Mouse (Mus musculus) left cerebral cortex, postnatal 36 days (tissue): ENCODE measurements at regions not wholly inside any gene's neighbourhood (a gene's known extent, or its start where the extent isn't known, plus 50 kb on each side); places are given as distances from the start of the nearest gene placed in this dataset.
A peak's percentile ranks its signal among the peaks of the same experiment; 100 is the strongest.
"Not testable (repeated sequence)": the region's sequence is repeated elsewhere in the genome, so short reads cannot be mapped to it uniquely, and the experiment has no call there.

Experiments used
- DNase-seq, 2 experiments: peaks; one replicate each; pipeline ENCODE4 v3.0.0; 2021 to 2022; ENCODE audit warnings: low spot score in 2 of 2, mixed read lengths in 1 of 2
- intact Hi-C: fragments of 180-260 bp; cut with DNase I; formaldehyde crosslinking; loops from one replicate; pipeline ENCODE4 v1.15.1; 2025

GRCm38 (mm10) chr12:79995521-79996094, 117.2 kb downstream of the Zfp36l1 start:
- intact Hi-C loops: no loop called here

DNA sequence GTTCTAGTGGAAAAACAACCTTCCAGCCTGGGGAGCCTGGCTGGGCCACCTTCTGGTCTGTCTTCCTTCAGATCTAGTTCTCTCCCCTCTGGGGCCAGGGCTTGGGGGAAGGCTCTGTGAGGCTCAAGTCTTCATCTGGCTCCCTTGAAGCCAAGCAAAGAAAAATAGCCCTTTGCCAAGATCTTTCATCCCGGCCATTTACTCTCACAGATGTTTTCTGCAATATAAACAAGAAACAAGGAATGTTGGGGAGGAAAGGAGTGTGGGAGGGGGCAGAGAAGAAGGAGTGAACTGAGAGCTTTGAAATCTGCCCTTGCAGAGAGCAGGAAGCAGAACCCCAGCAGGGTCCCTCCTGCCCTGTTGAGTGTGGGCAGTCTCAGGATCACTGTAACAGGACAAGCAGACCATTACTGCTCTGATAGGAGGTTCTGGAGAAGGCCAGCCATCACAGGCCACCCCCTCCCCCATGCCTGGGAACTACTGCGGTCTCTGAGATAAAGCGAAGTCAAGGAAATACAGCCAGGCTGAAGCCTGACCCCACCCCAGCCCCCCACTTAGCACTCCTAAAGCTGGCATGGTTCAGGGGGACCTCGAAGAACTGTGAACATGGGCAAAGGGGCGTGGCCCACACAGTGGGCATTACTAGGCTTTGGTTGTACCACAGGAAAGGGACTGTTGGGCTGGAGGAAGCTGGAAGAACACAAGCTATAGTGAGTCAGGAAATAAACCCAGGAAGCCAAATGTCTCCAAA, 118.8 kb downstream of the Zfp36l1 start:
- intact Hi-C loops: no loop called here
- no peak for DNase-seq

More at GRCm38 (mm10) chr12:79995521-79996094, 117.2 kb downstream of the Zfp36l1 start:
- DNase-seq: no peak

GRCm38 (mm10) chr12:79991279-79991678, 121.5 kb downstream of the Zfp36l1 start:
- intact Hi-C loops: no loop called here
- no peak for DNase-seq

GRCm38 (mm10) chr12:79990751-79991150, 122.1 kb downstream of the Zfp36l1 start:
- no peak for DNase-seq
- intact Hi-C loops: no loop called here

- intact Hi-C loops: loop anchor here (5.0 kb wide), 1 partner anchor 123 kb away; the partner anchor contains the start of gene Zfp36l1
- DNase-seq: no peak
These were observed 123.2 kb downstream of the Zfp36l1 start for GRCm38 (mm10) chr12:79989582-79990110.

GRCm38 (mm10) chr12:79988401-79989358, 124.1 kb downstream of the Zfp36l1 start:
- DNase-seq: no peak
- intact Hi-C loops: loop anchor here (5.0 kb wide), 1 partner anchor 124 kb away; the partner anchor contains the start of gene Zfp36l1

DNA sequence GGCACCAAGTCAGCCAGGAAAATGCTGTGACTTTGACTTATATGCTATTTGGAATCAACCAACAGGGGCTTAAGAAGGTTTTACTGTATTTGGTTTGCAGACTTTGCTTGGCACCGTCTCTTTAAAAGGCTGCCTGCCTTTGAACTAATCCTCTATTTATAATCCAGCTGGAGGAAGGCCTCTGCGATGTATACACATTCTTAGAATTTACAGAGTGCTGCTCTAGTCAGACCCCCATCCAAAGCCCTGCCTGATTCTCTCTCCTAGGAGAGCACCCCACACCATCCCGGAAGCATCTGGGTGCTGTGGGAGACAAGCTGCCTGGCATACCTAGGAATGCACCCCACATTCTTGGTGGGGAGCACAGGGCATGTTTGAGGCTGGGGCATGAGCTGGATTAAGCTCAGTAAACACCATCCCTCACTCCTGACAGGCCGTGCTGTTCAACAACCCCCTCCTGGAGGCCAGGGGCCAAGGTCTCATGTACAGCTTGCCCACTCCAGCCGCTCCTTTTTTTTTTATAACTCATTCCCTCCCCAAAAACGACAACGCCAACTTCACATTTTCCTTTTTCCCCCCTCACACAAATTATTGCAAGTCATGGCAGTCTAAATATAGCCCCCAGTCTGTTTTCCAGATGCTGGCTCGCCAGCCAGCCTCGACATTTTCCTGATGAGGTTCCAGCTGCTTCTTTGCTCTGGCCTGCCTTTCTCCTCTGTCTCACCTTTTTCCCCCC, 126.4 kb downstream of the Zfp36l1 start:
- intact Hi-C loops: loop anchor here (5.0 kb wide), 1 partner anchor 126 kb away; the partner anchor contains the start of gene Zfp36l1
- no peak for DNase-seq

- intact Hi-C loops: loop anchor here (5.0 kb wide), 1 partner anchor 127 kb away; the partner anchor contains the start of gene Zfp36l1
- DNase-seq: no peak
These were observed 127.6 kb downstream of the Zfp36l1 start for GRCm38 (mm10) chr12:79984985-79985747.

DNA sequence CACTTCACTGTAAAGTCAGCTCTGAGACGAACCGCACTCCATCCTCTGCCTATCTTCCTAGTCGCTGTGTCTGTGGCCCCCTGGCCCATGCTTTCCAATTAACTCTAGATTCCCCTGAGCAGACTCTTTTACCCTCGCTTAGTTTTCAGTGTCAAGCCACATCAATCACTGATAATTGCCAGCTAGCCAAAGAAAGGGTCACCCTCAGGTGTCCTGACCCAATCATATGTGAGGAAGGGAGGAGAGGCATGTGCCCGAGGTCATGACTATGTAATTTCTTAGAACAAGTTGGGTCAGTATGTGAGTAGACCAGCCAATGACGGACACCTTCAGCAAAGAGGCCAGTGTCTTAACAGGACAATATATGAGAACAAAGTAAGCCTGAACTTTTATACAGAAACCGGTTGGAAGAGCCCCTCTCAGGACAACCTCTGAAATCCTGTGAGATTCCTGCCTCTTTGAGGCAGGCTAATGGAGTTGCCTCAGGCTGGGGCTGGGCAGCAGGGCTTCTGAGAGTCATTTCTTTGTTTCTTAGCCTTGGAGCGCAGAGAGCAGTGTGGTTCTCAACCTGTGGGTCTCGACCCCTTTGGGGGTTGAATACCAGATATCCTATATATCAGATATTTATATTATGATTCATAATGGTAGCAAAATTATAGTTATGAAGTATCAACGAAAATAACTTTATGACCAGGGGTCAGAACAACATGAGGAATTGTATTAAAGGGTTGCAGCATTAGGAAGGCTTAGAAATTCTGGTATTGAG, 128.6 kb downstream of the Zfp36l1 start:
- peak in 1 of 2 experiments; percentile 1 for DNase-seq
- intact Hi-C loops: no loop called here

GRCm38 (mm10) chr12:79983232-79983631, 129.6 kb downstream of the Zfp36l1 start:
- no peak for DNase-seq
- intact Hi-C loops: no loop called here

GRCm38 (mm10) chr12:79982497-79982896, 130.3 kb downstream of the Zfp36l1 start:
- DNase-seq, intact Hi-C loops: not testable (repeated sequence)

DNA sequence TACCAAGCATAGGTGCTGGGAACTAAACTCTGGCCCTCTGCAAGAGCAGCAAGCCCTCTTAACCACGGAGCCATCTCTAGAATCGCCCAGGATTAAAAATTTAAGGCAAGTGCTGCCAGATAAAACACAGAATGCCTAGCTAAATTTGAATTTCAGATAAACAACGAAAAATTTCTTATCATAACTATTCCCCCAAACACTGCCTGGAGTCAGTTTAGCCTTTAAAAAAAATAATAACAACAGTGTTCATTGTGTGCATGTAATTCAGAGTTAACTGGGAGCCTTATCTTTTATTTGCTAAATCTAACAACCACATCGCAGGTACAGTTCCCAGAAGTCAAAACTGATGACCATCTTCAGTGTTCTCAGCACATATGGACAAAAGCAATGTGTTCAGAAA, 132.1 kb downstream of the Zfp36l1 start:
- DNase-seq: no peak
- intact Hi-C loops: no loop called here

- intact Hi-C loops: no loop called here
- DNase-seq: no peak
These were observed 135.7 kb downstream of the Zfp36l1 start for GRCm38 (mm10) chr12:79977136-79977535.

DNA sequence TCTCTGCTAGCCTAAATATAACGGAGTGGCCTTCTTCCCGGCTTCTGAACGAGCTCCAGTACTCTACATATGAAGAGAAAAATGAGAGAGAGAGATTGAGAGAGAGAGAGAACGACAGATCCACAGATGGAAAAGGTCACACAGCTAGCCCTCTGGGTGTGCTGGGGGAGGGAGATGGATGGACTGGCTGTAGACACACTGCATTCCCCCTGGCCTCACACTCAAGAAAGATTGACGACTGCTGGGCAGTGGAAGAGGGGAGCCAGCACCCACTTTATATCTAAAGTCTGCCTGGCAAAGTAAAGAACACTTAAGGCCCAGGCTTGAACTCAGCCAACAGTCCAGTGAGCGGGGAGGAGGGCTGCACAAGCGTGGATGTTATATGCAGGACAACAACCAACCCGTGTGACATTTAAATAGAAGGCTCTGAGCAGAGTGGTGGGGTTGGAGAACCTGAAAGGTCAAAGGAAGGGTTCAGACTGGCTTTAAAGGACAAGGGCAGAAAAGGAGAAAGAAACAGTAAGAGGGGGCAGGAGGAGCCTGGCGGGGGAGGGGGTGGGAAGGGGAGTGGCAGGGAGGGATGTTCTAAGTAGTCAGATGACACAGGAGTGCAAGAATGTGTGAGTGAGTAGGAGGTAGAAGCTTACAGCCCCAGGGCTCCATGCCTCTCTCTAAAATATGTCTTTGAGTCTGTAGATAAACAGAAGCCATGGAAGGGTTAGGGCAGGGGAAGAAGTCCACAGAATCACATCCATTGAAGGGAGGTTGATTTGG, 137.2 kb downstream of the Zfp36l1 start:
- DNase-seq: peak in 1 of 2 experiments; percentile 1
- intact Hi-C loops: no loop called here

DNA sequence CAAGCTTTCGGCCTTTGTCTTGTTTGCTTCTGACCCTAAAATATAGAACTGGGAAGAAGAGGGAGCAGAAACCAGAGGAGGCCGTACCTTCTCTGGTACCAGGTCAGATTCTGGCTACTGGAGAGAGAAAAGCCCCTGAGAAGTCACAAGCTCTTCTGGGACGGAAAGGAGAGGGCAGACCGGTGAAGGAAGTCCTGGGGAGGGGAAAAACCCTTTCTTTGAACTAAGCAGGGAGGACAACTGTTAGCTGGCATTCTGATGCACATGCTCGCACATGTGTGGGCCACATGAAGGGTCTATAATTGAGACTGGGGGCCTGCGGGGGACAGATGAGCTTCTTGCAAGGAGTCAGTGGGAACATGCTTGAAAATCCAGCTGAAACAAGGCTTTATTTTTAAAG, 137.8 kb downstream of the Zfp36l1 start:
- intact Hi-C loops: no loop called here
- peak in 1 of 2 experiments; percentile 1 for DNase-seq

DNA sequence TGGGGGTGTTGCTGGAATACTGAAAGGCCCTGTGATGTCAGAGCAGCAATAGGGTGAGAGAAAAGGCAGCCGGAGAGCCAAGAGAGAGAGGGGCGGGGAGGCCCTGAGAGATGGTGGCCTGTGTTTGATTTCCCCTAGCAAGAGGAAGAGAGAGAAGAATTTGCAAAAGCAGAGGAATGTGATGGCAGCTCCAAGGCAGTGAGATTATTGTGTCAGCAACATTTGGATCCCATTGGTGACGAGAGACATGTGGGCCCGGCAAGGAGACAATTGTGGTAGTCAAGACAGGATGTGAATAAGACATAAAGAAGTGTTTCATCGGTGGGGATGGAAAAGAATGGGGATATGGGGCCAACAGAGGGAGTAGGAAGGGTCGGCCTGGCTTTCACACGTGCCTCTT, 138.3 kb downstream of the Zfp36l1 start:
- intact Hi-C loops: no loop called here
- peak in 1 of 2 experiments; percentile 1 for DNase-seq
